Mouse (Mus musculus) ES-Bruce4 (cell line): ENCODE measurements around the gene Nfs1. TPM values are rescaled to one million over a fixed set of nuclear protein-coding genes. Genes with fewer than 3 reads are reported as not detected.

Experiments
- H3K27ac ChIP-seq: 2 replicates; pipeline ENCODE4 v1.5.1; 2012; ENCODE audit warnings: low read length, inconsistent platforms; ENCODE audit not compliant: insufficient read depth
- H3K27me3 ChIP-seq: 2 replicates; pipeline ENCODE4 v1.6.1; 2012; ENCODE audit warnings: mild to moderate bottlenecking, low read length, inconsistent platforms; ENCODE audit not compliant: control insufficient read depth, poor library complexity, insufficient read depth, severe bottlenecking
- H3K36me3 ChIP-seq: 2 replicates; pipeline ENCODE4 v1.6.1; 2012; ENCODE audit warnings: inconsistent platforms, mild to moderate bottlenecking, low read length, moderate library complexity; ENCODE audit not compliant: control insufficient read depth, poor library complexity, insufficient read depth, severe bottlenecking
- H3K4me1 ChIP-seq: one replicate; pipeline ENCODE4 v1.8.1; 2011; ENCODE audit warnings: low read length; ENCODE audit not compliant: control insufficient read depth, insufficient read depth
- H3K4me3 ChIP-seq: 2 replicates; pipeline ENCODE4 v1.5.1; 2011; ENCODE audit warnings: low read depth, mild to moderate bottlenecking, low read length
- H3K9ac ChIP-seq: 2 replicates; pipeline ENCODE4 v1.6.1; 2012; ENCODE audit warnings: low read depth, mild to moderate bottlenecking, inconsistent platforms; ENCODE audit not compliant: poor library complexity, severe bottlenecking
- H3K9me3 ChIP-seq: replicated peaks from 2 replicates; pipeline ENCODE4 v1.6.1; 2012; ENCODE audit warnings: mild to moderate bottlenecking, low read length, inconsistent platforms; ENCODE audit not compliant: control insufficient read depth, poor library complexity, insufficient read depth, severe bottlenecking
- CTCF ChIP-seq: IDR thresholded peaks from one replicate; pipeline ENCODE4 v1.8.1; 2011; ENCODE audit warnings: low read depth, low read length
- EP300 ChIP-seq: IDR thresholded peaks from 2 replicates; pipeline ENCODE4 v1.6.1; 2011; ENCODE audit warnings: low read depth, low read length; ENCODE audit not compliant: insufficient read depth
- POLR2A ChIP-seq: IDR thresholded peaks from one replicate; pipeline ENCODE4 v1.8.1; 2011; ENCODE audit warnings: low read length; ENCODE audit not compliant: insufficient read depth
- polyA plus RNA-seq: library from polyadenylated mRNA; stranded (reverse); fragments of >200 nt; gene quantifications from 2 replicates; pipeline ENCODE4 v1.2.4, GENCODE M21; 2011; ENCODE audit warnings: low read depth; ENCODE audit not compliant: missing spikeins, insufficient read depth, insufficient read length

Gene Nfs1
- polyA plus RNA-seq, 1 experiment = 35.8 TPM

- no peak overlapping the region for H3K9ac ChIP-seq
- TF ChIP-seq POLR2A = no peak
- TF ChIP-seq CTCF = no peak
- TF ChIP-seq EP300 = no peak
- H3K4me3 ChIP-seq = no peak overlapping the region
- H3K36me3 ChIP-seq = peaks cover 23% of the 10 kb centered on the region
- H3K27ac ChIP-seq = no peak overlapping the region
- no peaks in the 10 kb centered on the region for H3K27me3 ChIP-seq
- H3K4me1 ChIP-seq = no peaks in the 10 kb centered on the region
- H3K9me3 ChIP-seq = no peaks in the 10 kb centered on the region
Measured at GRCm38 (mm10) chr2:156091926-156092325, 52.1 kb downstream of the Nfs1 start.

- no peak for TF ChIP-seq POLR2A
- TF ChIP-seq CTCF = no peak
- TF ChIP-seq EP300 = no peak
- no peak overlapping the region for H3K9ac ChIP-seq
- no peaks in the 10 kb centered on the region for H3K27me3 ChIP-seq
- H3K4me1 ChIP-seq = no peaks in the 10 kb centered on the region
- H3K27ac ChIP-seq = no peak overlapping the region
- peaks cover 9% of the 10 kb centered on the region for H3K9me3 ChIP-seq
- H3K36me3 ChIP-seq = peaks cover 6% of the 10 kb centered on the region
- H3K4me3 ChIP-seq = no peak overlapping the region
Measured at GRCm38 (mm10) chr2:156089799-156090198, 54.2 kb downstream of the Nfs1 start.

DNA sequence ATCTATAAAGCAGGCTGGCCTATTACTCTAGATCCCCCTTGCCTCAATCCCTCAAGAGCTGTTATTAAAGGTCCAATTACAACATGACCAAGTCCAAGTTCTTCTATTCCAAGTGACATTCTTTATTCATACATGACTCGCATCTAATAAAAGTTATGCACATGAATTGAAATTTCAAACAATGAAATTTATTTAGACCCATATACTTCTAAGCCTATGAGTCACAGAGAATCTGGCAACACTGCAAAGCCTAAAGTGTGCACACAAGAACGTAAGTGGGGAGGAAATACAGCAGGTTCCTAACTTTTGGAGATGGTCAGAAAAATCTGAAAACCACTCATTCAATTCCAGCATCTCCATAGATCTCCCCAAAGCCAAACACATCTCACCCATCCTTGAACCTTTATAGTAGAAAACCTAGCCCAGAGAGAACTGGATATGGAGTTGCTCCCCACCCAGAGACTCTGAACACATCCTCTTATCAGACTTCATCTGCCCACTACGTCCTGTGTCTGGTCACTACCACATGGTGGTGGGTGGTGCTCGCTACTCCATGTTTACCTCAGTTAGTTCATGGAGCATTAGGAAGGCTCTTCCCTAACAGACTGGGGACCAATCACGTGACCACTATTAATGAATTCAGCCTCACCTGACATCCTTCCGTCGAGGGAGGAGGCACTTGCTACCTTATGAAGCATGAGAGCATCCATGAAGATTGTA, 56.4 kb downstream of the Nfs1 start:
- Histone ChIP-seq H3K9me3 (peaks cover 12% of the 10 kb centered on the region), H3K27ac (no peak overlapping the region), H3K27me3 (no peaks in the 10 kb centered on the region), H3K4me1 (no peaks in the 10 kb centered on the region), H3K9ac (no peak overlapping the region), H3K4me3 (no peak overlapping the region), H3K36me3 (peaks cover 4% of the 10 kb centered on the region; the same call in 1 of the 2 replicates)
- TF ChIP-seq POLR2A = no peak

GRCm38 (mm10) chr2:156084541-156084940, 59.4 kb downstream of the Nfs1 start:
- H3K9ac ChIP-seq = no peak overlapping the region
- no peak overlapping the region for H3K4me3 ChIP-seq
- H3K27ac ChIP-seq = no peak overlapping the region
- no peaks in the 10 kb centered on the region for H3K36me3 ChIP-seq
- no peaks in the 10 kb centered on the region for H3K27me3 ChIP-seq
- no peaks in the 10 kb centered on the region for H3K4me1 ChIP-seq
- H3K9me3 ChIP-seq = peaks cover 12% of the 10 kb centered on the region
- no peak for TF ChIP-seq POLR2A
- TF ChIP-seq EP300 = no peak
- TF ChIP-seq CTCF = no peak

DNA sequence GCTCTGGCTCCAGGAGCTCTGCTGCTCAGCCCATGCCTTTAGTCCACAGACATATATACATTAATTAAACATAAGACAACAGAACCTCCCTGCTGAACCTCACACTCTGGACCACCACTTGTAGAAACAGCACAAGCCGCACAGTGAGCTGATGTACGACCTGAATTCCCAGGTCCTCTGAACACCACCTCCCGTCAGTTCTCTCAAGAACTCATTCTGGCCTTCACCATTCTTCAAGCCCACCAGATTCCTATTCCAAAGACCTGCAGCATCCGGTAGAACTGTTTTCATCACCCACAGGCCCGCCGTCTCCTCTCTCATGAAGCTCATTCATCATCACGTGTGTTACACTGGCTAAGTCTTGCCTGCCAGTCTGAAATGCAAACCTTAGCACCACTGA, 63.6 kb downstream of the Nfs1 start:
- H3K27me3 ChIP-seq = no peaks in the 10 kb centered on the region
- no peaks in the 10 kb centered on the region for H3K4me1 ChIP-seq
- no peak for TF ChIP-seq POLR2A
- TF ChIP-seq CTCF = no peak
- no peak for TF ChIP-seq EP300
- no peak overlapping the region for H3K9ac ChIP-seq
- H3K36me3 ChIP-seq = no peaks in the 10 kb centered on the region
- H3K27ac ChIP-seq = no peak overlapping the region
- peaks cover 8% of the 10 kb centered on the region for H3K9me3 ChIP-seq
- no peak overlapping the region for H3K4me3 ChIP-seq

DNA sequence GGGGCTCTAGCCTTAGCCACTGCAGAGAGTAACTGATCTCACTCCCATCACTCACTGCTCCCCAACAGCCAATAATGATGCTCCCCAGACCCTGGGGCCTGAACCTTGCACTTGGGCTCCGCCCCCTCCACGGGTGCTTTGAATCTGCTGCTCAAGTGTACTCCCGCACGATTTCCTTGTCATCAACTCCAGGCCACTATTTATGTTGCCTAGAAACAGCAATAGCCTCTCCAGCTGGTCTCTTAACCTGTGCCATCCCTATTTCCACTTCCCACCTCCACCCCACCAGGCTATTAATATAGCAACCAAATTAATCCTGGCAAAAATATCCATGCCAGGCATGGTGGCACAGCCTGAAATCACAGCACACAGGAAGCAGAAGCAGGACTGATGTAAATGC, 64.3 kb downstream of the Nfs1 start:
- Histone ChIP-seq H3K27ac (no peak overlapping the region), H3K4me3 (no peak overlapping the region), H3K4me1 (no peaks in the 10 kb centered on the region), H3K36me3 (no peaks in the 10 kb centered on the region), H3K9ac (no peak overlapping the region), H3K27me3 (no peaks in the 10 kb centered on the region), H3K9me3 (peaks cover 2% of the 10 kb centered on the region; the same call in 1 of the 2 replicates)
- TF ChIP-seq CTCF = no peak
- no peak for TF ChIP-seq POLR2A
- no peak for TF ChIP-seq EP300
